Mouse (Mus musculus): ENCODE measurements around the gene Tomm5. TPM values are rescaled to one million over a fixed set of nuclear protein-coding genes. Genes with fewer than 3 reads are reported as not detected.
A peak's percentile ranks its signal among the peaks of the same experiment; 100 is the strongest.

Tomm5 gene
- total RNA-seq (2021), result 10 to 100 TPM; 64.9 to 72.4 TPM
- long read RNA-seq, experiment 1, transcript Tomm5-204 (2 exons, 639 nt), result major isoform, 31 of 32 reads
- long read RNA-seq, experiment 1, partial matches to known transcripts, result 0 of 32 reads
- long read RNA-seq, experiment 1, other reads (novel, unspliced or antisense), result 1 of 32 reads
- long read RNA-seq, experiment 2, transcript Tomm5-204 (2 exons, 639 nt), result major isoform, 21 of 23 reads
- long read RNA-seq, experiment 2, partial matches to known transcripts, result 0 of 23 reads
- long read RNA-seq, experiment 2, other reads (novel, unspliced or antisense), result 2 of 23 reads

GRCm38 (mm10) chr4:45107601-45108277 lies at the start of gene Tomm5:
Gene Tomm5 (minus strand): TSS chr4:45108114.
- peak; percentile 90 to 92 for DNase-seq (ENCODE audit: extremely low spot score in 1 of 2, low spot score in 2 of 2)
- H3K27ac ChIP-seq, result peak within 1 kb of the TSS; percentile 75
- intact Hi-C loops (cut with DNase I), result loop anchor here (1.0 to 5.0 kb wide), 2 partner anchors 90 to 173 kb away; partner anchors contain the start of gene Polr1e
- peak within 1 kb of the TSS; percentile 80 for H3K4me3 ChIP-seq
- peak; percentile 88 for TF ChIP-seq CTCF (IDR thresholded peaks at IDR 0.05)

DNA sequence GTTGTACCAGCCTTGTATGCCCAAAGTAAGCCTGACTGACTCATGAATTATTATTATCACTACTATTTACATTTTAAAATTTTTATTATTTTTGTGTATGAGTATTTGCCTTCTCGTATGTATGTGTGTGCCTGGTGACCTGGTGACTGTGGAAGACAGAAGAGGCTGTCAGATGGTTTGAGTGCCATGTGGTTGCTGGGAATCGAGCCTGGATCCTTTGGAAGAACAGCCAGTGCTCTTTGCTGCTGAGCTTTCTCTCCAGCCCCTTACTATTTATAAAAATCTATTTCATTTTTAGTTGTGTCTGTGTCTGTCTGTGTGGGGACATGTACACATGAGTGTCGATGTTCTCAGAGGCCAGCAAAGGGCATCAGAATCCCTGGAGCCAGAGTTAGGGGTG lies 48.5 kb upstream of the Tomm5 start:
- no peak for DNase-seq (ENCODE audit: extremely low spot score in 1 of 2, low spot score in 2 of 2)
- TF ChIP-seq CTCF (IDR thresholded peaks at IDR 0.05), result no peak
- intact Hi-C loops (cut with DNase I), result no loop called here
- Histone ChIP-seq H3K4me3 (no peak overlapping the region), H3K27ac (no peak overlapping the region)

DNA sequence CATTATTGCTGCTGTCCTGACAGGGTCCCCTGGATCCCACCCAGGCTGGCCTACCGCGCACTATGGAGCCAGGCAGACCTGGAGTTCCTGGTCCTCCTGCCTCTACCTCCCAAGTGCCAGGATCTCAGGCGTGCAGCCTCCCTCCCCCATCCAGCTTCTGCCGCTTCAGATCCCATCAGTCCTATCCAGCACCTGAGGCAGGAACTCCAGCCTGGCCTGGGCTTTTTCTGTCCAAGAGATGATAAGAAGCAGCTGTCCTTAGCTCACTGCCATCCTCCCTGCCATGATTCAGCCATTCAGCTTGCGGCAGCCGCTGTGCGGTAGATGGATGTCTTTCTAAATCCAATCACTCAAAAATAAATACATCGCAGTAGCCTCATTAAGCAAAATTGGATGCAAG lies 35.1 kb upstream of the Tomm5 start:
- H3K4me3 ChIP-seq, result no peak overlapping the region
- H3K27ac ChIP-seq, result no peak overlapping the region
- DNase-seq (ENCODE audit: extremely low spot score in 1 of 2, low spot score in 2 of 2), result peak in 1 of 2 experiments; percentile 10
- intact Hi-C loops (cut with DNase I), result no loop called here
- no peak for TF ChIP-seq CTCF (IDR thresholded peaks at IDR 0.05)

DNA sequence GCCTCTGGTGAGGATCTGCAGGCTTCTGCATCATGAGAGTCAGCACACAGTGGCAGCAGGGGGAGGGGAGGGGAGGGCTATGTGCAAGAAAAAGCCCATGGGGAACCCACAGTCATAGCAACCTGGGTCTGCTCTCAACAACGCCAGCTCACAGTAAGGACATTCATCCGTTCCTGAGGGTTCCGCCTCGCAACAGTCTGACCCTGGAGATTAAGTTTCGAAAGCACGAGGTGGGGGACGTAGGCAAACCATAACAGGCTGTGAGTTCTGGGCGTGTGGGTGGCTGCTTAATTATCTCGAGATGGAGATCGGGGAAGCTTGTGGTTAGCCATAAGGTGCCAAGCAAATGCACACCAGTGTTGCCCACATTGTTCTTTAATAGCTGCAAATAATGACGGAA lies 34.5 kb upstream of the Tomm5 start:
- intact Hi-C loops (cut with DNase I), result no loop called here
- TF ChIP-seq CTCF (IDR thresholded peaks at IDR 0.05), result no peak
- peak in 1 of 2 experiments; percentile 14 for DNase-seq (ENCODE audit: extremely low spot score in 1 of 2, low spot score in 2 of 2)
- no peak overlapping the region for H3K4me3 ChIP-seq
- no peak overlapping the region for H3K27ac ChIP-seq

- no peak for DNase-seq (ENCODE audit: extremely low spot score in 1 of 2, low spot score in 2 of 2)
- TF ChIP-seq CTCF (IDR thresholded peaks at IDR 0.05), result no peak
- Histone ChIP-seq H3K4me3 (no peak overlapping the region), H3K27ac (no peak overlapping the region)
- intact Hi-C loops (cut with DNase I), result no loop called here
Measured at GRCm38 (mm10) chr4:45141835-45142234, 33.9 kb upstream of the Tomm5 start.

DNA sequence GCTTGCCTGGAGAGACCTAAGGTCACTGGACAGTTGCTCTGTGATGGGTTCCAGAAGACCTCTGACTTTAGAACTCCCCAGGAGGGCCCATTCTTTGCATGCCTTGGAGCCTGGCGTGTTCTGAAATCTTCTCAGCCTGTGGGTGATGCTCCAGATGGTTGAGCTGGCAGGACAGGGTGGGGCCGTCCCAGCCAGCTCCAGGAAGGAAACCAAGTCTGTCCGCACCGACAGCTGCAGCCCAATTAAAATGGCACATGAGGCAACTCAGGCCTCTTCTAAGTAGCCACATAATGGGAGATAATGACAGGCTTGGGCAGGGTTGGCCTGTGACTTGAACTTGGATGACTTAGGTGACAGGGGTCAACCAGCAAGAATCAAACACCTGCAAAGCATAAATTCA lies 29.7 kb upstream of the Tomm5 start:
- no peak for TF ChIP-seq CTCF (IDR thresholded peaks at IDR 0.05)
- Histone ChIP-seq H3K4me3 (no peak overlapping the region), H3K27ac (no peak overlapping the region)
- intact Hi-C loops (cut with DNase I), result no loop called here
- no peak for DNase-seq (ENCODE audit: extremely low spot score in 1 of 2, low spot score in 2 of 2)

- TF ChIP-seq CTCF (IDR thresholded peaks at IDR 0.05), result no peak
- intact Hi-C loops (cut with DNase I), result no loop called here
- DNase-seq (ENCODE audit: extremely low spot score in 1 of 2, low spot score in 2 of 2), result no peak
- Histone ChIP-seq H3K27ac (no peak overlapping the region), H3K4me3 (no peak overlapping the region)
Measured at GRCm38 (mm10) chr4:45134471-45134870, 26.6 kb upstream of the Tomm5 start.

GRCm38 (mm10) chr4:45131021-45131420 lies 23.1 kb upstream of the Tomm5 start:
- DNase-seq (ENCODE audit: extremely low spot score in 1 of 2, low spot score in 2 of 2), result no peak
- Histone ChIP-seq H3K4me3 (no peak overlapping the region), H3K27ac (no peak overlapping the region)
- intact Hi-C loops (cut with DNase I), result no loop called here
- TF ChIP-seq CTCF (IDR thresholded peaks at IDR 0.05), result no peak

DNA sequence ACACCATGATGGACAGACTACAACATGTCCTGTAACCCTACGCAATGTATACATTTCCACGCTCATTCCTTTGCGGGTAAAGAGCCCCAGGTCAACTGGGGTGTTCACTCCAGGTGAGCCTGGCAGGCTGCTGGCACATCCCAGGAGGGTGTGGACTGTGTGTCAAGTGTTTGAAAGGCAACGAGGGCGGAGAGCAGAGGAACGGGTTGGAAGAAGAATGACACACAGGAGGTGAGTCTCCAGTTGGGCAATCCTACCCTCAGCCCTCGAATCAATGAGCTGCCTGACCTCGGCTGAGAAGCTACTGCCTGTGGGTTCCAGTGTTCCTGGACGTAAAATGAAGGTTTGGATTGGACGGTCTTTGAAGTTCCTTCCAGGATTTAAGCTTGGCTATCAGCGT lies 13.4 kb upstream of the Tomm5 start:
- no peak for TF ChIP-seq CTCF (IDR thresholded peaks at IDR 0.05)
- Histone ChIP-seq H3K27ac (no peak overlapping the region), H3K4me3 (no peak overlapping the region)
- intact Hi-C loops (cut with DNase I), result no loop called here
- DNase-seq (ENCODE audit: extremely low spot score in 1 of 2, low spot score in 2 of 2), result no peak

DNA sequence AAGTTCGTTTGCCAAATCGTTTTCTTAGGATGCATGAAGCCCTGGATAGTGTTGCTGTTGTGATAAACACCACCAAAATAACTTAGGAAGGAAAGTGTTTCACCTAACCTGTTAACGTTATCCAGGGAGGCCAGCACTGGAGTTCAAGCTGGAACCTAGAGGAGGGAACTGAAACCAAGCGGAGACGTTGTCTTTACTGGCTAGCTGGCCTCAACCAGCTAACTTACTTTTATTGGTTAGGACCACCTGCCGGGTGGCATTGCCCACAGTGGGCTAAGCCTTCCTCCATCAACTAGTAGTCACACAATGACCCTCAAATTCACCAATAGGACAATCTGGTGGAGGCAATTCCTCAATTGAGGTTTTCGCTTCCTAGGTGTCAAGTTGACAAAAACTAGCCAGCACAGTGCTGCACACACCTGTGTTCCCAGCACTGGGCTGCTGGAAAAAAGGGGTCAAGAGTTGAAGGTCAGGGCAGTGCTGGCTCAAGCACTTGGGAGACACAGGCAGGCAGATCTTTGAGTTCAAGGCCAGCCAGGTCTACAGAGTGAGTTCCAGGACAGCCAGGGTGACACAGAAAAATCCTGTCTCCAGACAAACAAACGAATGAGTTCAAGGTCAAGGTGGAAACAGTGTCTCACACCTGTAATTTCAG lies 669 bp upstream of the Tomm5 start:
- intact Hi-C loops (cut with DNase I), result loop anchor here (1.0 to 5.0 kb wide), 2 partner anchors 91 to 172 kb away; partner anchors contain the start of gene Polr1e

GRCm38 (mm10) chr4:45107066-45107465 lies 848 bp downstream of the Tomm5 start:
- Histone ChIP-seq H3K27ac (peak overlapping the region; percentile 75), H3K4me3 (peak overlapping the region; percentile 80)
- DNase-seq (ENCODE audit: extremely low spot score in 1 of 2, low spot score in 2 of 2), result no peak
- intact Hi-C loops (cut with DNase I), result loop anchor here (5.0 kb wide), 1 partner anchor 90 kb away; the partner anchor contains the start of gene Polr1e
- TF ChIP-seq CTCF (IDR thresholded peaks at IDR 0.05), result no peak

More for the DNA sequence above, 669 bp upstream of the Tomm5 start:
- DNase-seq (ENCODE audit: extremely low spot score in 1 of 2, low spot score in 2 of 2), result no peak
- no peak for TF ChIP-seq CTCF (IDR thresholded peaks at IDR 0.05)
- Histone ChIP-seq H3K4me3 (peak overlapping the region; percentile 80), H3K27ac (no peak overlapping the region)

GRCm38 (mm10) chr4:45106409-45106808 lies 1.5 kb downstream of the Tomm5 start:
- no peak overlapping the region for H3K27ac ChIP-seq
- H3K4me3 ChIP-seq, result no peak overlapping the region; the same call in 1 of the 2 replicates
- DNase-seq (ENCODE audit: extremely low spot score in 1 of 2, low spot score in 2 of 2), result no peak
- no peak; the same call in 1 of the 2 replicates for TF ChIP-seq CTCF (IDR thresholded peaks at IDR 0.05)
- intact Hi-C loops (cut with DNase I), result loop anchor here (5.0 kb wide), 1 partner anchor 89 kb away; the partner anchor contains the start of gene Polr1e

Data from left cerebral cortex, adult 2 months (tissue).